Mouse (Mus musculus) lung, postnatal 10 days (tissue): ENCODE results near the gene Mybph.
"Not testable (repeated sequence)": the region's sequence is repeated elsewhere in the genome, so short reads cannot be mapped to it uniquely, and the experiment has no call there.

Experiments used
- DNase-seq: peaks from one replicate; pipeline ENCODE4 v3.0.0; 2021

Mybph gene

GRCm38 (mm10) chr1:134234455-134235390 lies 41.5 kb downstream of the Mybph start:
- DNase-seq, result peak; percentile 51

- no peak for DNase-seq
Observed at GRCm38 (mm10) chr1:134235391-134235921, 42.2 kb downstream of the Mybph start, which contains the start of gene Adora1. Adora1 (minus strand) TSS chr1:134235431.

- no peak for DNase-seq
Observed at GRCm38 (mm10) chr1:134236142-134236541, 42.9 kb downstream of the Mybph start.

- DNase-seq, result no peak
Observed at GRCm38 (mm10) chr1:134237438-134237837, 44.2 kb downstream of the Mybph start.

- DNase-seq, result no peak
Observed at GRCm38 (mm10) chr1:134240701-134241100, 47.5 kb downstream of the Mybph start.

GRCm38 (mm10) chr1:134241298-134241697 lies 48.0 kb downstream of the Mybph start:
- DNase-seq, result no peak

DNA sequence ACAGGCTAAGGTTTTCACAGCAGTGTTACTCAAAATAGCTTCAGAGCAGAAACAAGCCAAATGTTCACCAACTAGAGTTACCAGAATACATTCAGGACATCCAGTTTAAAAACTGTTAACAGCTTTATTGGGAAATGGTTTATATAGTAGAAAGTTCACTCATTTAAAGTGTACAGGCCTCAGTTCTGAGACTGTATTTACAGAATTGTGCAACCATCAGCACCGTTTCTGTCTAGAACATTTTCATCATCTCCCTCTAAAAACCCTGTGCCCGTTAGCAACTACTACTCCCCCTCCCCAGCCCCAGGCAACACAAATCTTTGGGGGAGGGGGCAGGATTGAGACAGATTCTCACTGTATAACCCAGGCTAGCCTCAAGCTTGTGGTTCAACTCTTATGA lies 49.0 kb downstream of the Mybph start:
- DNase-seq, result no peak

- no peak for DNase-seq
Observed at GRCm38 (mm10) chr1:134243505-134243904, 50.3 kb downstream of the Mybph start.

DNA sequence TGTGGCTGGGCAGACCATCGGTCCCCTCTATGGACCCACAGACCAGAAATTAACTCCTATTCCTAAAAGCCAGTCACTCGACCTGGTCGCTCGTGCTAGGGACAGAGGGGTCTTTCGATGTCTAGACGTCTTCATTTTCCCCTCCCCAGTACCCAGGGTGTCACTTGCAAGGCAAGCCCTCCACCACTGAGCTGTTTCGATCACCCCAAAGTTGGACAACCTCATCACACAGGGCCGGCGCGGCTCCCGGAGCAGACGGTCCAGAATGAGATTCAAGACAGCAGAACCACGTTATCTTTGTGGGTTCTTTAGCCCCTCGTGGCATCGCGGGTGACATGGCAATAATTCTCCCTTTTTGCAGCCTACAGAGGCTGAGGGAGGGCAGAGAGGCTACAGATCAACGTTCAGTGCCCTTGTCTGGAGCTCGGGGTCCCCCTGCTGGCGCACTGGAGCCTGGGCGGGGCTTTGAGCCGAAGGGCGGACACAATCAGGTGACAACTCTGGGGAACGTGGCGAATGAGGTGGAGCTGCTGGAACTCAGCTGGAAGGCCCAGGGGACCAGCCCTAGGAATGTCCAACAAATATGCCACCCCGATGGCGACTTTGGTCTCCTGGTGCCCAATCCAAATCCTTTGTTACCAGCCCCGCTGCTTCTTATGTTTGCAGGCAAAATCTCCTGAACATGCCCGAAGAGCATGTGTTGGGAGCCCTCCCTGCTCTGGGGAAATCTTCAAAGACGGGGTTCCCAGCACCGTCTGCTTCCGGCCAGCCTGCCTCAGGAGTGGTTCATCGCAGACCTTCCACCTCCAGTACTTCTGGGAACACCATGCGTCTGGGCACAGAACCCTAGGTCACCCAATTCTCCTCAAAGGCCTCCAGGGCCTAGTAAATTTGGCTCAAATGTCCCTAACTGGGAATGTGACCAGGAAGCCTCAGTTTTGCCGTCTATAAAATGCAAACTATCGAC lies 51.0 kb downstream of the Mybph start:
- peak; percentile 98 for DNase-seq

- DNase-seq, result no peak
Observed at GRCm38 (mm10) chr1:134245004-134245717, 51.9 kb downstream of the Mybph start.

GRCm38 (mm10) chr1:134246590-134246989 lies 53.3 kb downstream of the Mybph start:
- DNase-seq, result peak; percentile 59

- not testable (repeated sequence) for DNase-seq
Observed at GRCm38 (mm10) chr1:134249681-134250080, 56.4 kb downstream of the Mybph start.
